Mouse (Mus musculus): ENCODE measurements around the gene Aldh3a1.

Gene Aldh3a1

GRCm38 (mm10) chr11:61196616-61197353, 10.6 kb upstream of the Aldh3a1 start:
- no peak for DNase-seq (ENCODE audit: low spot score)

- no peak for DNase-seq (ENCODE audit: low spot score)
Measured at GRCm38 (mm10) chr11:61197935-61198334, 9.4 kb upstream of the Aldh3a1 start.

GRCm38 (mm10) chr11:61199620-61200362, 7.5 kb upstream of the Aldh3a1 start:
- no peak for DNase-seq (ENCODE audit: low spot score)

- DNase-seq (ENCODE audit: low spot score): no peak
Measured at GRCm38 (mm10) chr11:61202186-61202585, 5.2 kb upstream of the Aldh3a1 start.

- DNase-seq (ENCODE audit: low spot score): peak; percentile 11
Measured at GRCm38 (mm10) chr11:61202810-61203209, 4.5 kb upstream of the Aldh3a1 start.

GRCm38 (mm10) chr11:61205167-61205950, 2.0 kb upstream of the Aldh3a1 start:
- DNase-seq (ENCODE audit: low spot score): no peak

DNA sequence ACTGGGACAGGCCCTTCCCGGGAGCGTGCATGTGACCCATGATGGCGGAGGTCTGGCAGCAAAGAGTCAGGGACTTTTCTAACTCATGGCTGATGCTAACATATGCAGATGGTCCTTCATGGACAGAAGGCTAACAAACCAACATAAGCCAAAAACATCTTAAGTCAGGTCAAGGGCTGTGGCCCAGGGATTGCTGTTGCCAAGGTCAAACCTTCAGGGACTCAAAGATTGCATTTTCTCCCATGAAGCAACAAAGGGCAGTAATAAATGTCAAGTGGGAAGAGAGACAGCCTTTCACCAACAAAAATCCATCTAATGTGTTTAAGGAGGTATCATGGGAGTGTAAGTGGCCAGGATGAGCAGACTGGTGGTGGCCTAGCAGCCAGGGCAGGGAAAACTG, 1.2 kb upstream of the Aldh3a1 start:
- DNase-seq (ENCODE audit: low spot score): no peak

GRCm38 (mm10) chr11:61208316-61208715, 979 bp downstream of the Aldh3a1 start:
- no peak for DNase-seq (ENCODE audit: low spot score)

DNA sequence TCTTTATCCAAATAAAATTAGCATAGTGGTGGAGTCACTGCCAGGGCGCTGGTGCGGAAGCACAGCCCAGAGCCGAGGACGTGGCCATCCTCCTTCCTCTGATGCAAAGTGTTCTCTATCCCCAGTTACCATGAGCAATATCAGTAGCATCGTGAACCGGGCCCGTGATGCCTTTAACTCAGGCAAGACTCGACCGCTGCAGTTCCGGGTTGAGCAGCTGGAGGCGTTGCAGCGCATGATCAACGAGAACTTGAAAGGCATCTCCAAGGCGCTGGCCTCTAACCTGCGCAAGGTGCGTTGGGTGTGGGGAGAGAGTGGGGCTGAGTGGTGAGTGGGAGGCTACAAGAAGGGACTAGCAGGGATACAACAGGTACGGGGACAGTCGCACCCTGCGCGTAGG, 4.8 kb downstream of the Aldh3a1 start:
- DNase-seq (ENCODE audit: low spot score): no peak

DNA sequence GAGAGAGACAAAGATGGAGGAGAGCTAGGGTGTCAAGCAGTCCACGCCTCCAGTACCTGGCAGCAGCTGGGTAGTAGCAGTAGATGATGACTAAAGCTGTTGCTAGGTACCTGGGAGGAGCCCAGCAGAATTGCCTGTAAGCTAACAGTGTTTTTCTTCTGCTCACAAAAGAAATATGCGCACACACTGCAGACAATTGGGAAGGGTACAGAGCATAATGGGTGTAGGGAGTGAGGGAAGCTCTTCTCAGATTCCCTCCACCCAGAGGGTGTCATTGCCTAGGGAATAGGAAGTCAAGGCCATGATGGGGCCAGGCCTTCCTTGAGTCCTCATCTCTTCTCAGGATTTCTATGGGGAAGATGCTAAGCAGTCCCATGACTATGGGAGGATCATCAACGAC, 8.6 kb downstream of the Aldh3a1 start:
- no peak for DNase-seq (ENCODE audit: low spot score)

DNA sequence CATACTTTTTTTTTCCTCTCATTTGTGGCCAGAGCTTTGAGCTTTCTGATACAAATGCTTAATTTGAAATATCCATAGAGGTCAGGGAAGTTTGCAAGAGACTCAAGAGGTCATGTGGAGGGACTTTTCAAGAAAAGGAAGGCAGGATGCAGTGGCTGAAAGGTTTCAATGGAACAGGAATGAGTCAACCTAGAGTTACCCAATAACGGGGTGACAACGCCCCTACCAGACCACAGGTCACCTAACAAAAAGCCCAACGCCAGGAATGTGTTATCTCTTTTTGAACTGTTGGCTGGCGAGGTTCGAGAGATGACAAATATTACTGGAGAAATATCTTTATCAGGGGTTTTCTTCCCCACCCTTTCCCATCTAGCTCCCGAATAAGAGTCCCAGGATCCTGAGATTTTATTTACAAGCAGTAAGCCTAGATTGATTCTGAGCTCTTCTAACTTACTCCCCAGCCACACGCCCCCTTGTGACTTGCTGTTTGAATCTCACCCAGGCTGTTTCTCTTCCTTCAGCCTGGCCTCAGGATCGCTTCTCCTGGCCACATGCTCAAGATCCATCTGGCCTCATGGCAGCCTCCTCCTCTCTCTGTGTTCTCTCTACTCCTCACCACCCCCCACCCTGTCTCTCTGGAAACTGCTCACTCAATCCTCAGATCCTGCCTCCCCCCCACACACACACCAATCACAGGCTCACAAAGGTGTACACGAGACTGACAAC, 13.0 kb downstream of the Aldh3a1 start:
- DNase-seq (ENCODE audit: low spot score): no peak

- DNase-seq (ENCODE audit: low spot score): no peak
Measured at GRCm38 (mm10) chr11:61222007-61222406, 14.7 kb downstream of the Aldh3a1 start.

GRCm38 (mm10) chr11:61222971-61223745, 15.8 kb downstream of the Aldh3a1 start:
- no peak for DNase-seq (ENCODE audit: low spot score)

- no peak for DNase-seq (ENCODE audit: low spot score)
Measured at GRCm38 (mm10) chr11:61224234-61224744, 17.0 kb downstream of the Aldh3a1 start.

GRCm38 (mm10) chr11:61224907-61225306, 17.6 kb downstream of the Aldh3a1 start:
- no peak for DNase-seq (ENCODE audit: low spot score)

- DNase-seq (ENCODE audit: low spot score): no peak
Measured at GRCm38 (mm10) chr11:61225511-61225910, 18.2 kb downstream of the Aldh3a1 start.

DNA sequence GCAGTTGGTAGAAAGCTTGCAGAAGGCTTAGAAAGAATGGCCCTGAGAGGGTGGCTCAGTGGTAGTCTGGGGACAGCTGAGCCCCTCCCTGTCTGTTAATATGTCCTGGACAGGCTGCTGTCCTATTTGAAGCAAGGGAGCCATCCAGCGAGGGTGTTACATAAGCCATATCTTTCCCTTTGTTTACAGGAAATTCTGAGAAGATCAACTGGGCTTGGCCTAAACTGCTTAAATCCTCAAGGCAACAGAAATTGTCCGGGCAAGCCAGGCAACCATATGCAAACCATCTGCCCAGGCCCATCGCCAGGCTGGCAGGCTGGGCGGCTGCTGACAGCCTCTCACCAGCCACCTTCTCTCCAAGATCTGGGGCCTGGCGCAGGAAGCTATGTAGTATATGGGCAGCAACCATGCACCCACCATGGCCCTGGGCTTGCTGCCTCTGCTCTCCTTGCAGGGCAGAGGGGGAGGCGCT, 18.6 kb downstream of the Aldh3a1 start:
- DNase-seq (ENCODE audit: low spot score): no peak

- DNase-seq (ENCODE audit: low spot score): no peak
Measured at GRCm38 (mm10) chr11:61227816-61228215, 20.5 kb downstream of the Aldh3a1 start.

GRCm38 (mm10) chr11:61228406-61228805, 21.1 kb downstream of the Aldh3a1 start:
- no peak for DNase-seq (ENCODE audit: low spot score)

DNA sequence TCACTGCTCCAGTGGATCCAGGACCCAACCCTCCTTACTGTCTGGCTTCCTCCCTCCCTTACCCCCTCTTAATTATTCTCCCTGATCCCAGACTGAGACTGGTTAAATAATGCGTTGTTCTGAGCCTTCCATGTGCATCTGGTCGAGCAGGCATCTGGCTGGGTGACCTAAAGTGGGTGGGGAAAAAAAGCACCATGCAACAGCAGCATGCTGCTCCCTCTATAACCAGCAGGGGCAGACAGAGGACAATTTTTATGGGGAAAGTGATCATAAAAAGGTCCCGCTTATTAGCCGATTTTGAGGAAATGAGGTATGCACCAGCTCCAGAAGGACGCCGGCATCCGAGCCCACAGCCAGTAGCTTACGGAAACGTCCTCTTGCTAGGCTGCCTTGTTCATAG, 24.0 kb downstream of the Aldh3a1 start:
- DNase-seq (ENCODE audit: low spot score): peak; percentile 85

- no peak for DNase-seq (ENCODE audit: low spot score)
Measured at GRCm38 (mm10) chr11:61234174-61234573, 26.8 kb downstream of the Aldh3a1 start.
